Mouse (Mus musculus) liver, embryonic 14.5 days (tissue): ENCODE measurements at regions not wholly inside any gene's neighbourhood (a gene's known extent, or its start where the extent isn't known, plus 50 kb on each side); places are given as distances from the start of the nearest gene placed in this dataset.

ENCODE experiments used
- CTCF ChIP-seq: IDR thresholded peaks from 2 replicates; pipeline ENCODE4 v1.5.1; 2016; ENCODE audit warnings: antibody characterized with exemption, low read depth, control low read depth
- EP300 ChIP-seq: IDR thresholded peaks from 2 replicates; pipeline ENCODE4 v1.6.1; 2016; ENCODE audit warnings: antibody characterized with exemption, low read depth

GRCm38 (mm10) chr4:9003891-9004290 is 765.0 kb upstream of the Car8 start:
- no peak for TF ChIP-seq CTCF
- TF ChIP-seq EP300: no peak
